Mouse (Mus musculus) heart, postnatal 0 days (tissue): ENCODE data around the gene Mettl21a. TPM values are rescaled to one million over a fixed set of nuclear protein-coding genes. Genes with fewer than 3 reads are reported as not detected.

Experiments
- ATAC-seq: fragments of 200-750 bp; cut with Nextera tagmentation; 2 replicates; pipeline ENCODE4 v1.8.0; 2017; ENCODE audit warnings: low read depth, moderate number of reproducible peaks, moderate library complexity; ENCODE audit not compliant: insufficient read depth
- DNase-seq: peaks from one replicate; pipeline ENCODE4 v3.0.0-alpha.2; 2016; ENCODE audit warnings: low spot score
- H3K27ac ChIP-seq: fragments of 300-500 bp; sonication (generic); 2 replicates; pipeline ENCODE4 v1.5.1; 2014; ENCODE audit warnings: low read depth, mild to moderate bottlenecking
- H3K27me3 ChIP-seq: fragments of 300-500 bp; sonication (generic); 2 replicates; pipeline ENCODE4 v1.6.1; 2014; ENCODE audit warnings: low read length, mixed read lengths; ENCODE audit not compliant: control insufficient read depth, insufficient read depth
- H3K36me3 ChIP-seq: fragments of 300-500 bp; sonication (generic); replicated peaks from 2 replicates; pipeline ENCODE4 v1.6.1; 2014; ENCODE audit warnings: low read length, mixed read lengths; ENCODE audit not compliant: control insufficient read depth, insufficient read depth
- H3K4me1 ChIP-seq: fragments of 300-500 bp; sonication (generic); 2 replicates; pipeline ENCODE4 v1.6.1; 2014; ENCODE audit warnings: antibody characterized with exemption; ENCODE audit not compliant: control insufficient read depth, insufficient read depth
- H3K4me2 ChIP-seq: fragments of 300-500 bp; sonication (generic); 2 replicates; pipeline ENCODE4 v1.6.1; 2014; ENCODE audit warnings: low read depth, mild to moderate bottlenecking, low read length, moderate library complexity
- H3K4me3 ChIP-seq: fragments of 300-500 bp; sonication (generic); 2 replicates; pipeline ENCODE4 v1.5.1; 2014; ENCODE audit warnings: low read depth, low read length
- H3K9ac ChIP-seq: fragments of 300-500 bp; sonication (generic); replicated peaks from 2 replicates; pipeline ENCODE4 v1.6.1; 2014; ENCODE audit warnings: low read depth, low read length, mixed read lengths
- H3K9me3 ChIP-seq: fragments of 300-500 bp; sonication (generic); replicated peaks from 2 replicates; pipeline ENCODE4 v1.6.1; 2016; ENCODE audit warnings: low read length; ENCODE audit not compliant: control insufficient read depth
- CTCF ChIP-seq: IDR thresholded peaks from 2 replicates; pipeline ENCODE4 v1.5.1; 2016; ENCODE audit warnings: antibody characterized with exemption, control low read depth, low read depth
- EP300 ChIP-seq: IDR thresholded peaks from 2 replicates; pipeline ENCODE4 v1.6.1; 2016; ENCODE audit warnings: antibody characterized with exemption, low read depth
- WGBS: fragments of 180-500 bp; shearing (Covaris S2); extraction: QIAGEN DNeasy Blood & Tissue Kit; methylation state at CpG from one replicate; pipeline ENCODE4 v1.1.7; 2014; 5-methylcytosine and 5-hydroxymethylcytosine counted together
- polyA plus RNA-seq: library from polyadenylated mRNA; unstranded; fragments of >200 nt; fragmentation: Nextera tagmentation; extraction: Ambion mirVana; gene quantifications from 2 replicates; pipeline ENCODE4 v1.2.1, GENCODE M21; 2015
- total RNA-seq: library from RNA; depleted of rRNA; stranded (reverse); fragments of >200 nt; gene quantifications from 2 replicates; pipeline ENCODE4 v1.2.3, GENCODE M21; 2014; ENCODE audit warnings: low replicate concordance

The Mettl21a gene
- total and polyA plus RNA-seq, 2 experiments from 2014 or later: 10.3 to 21.0 TPM

- H3K36me3 ChIP-seq: no peaks in the 10 kb centered on the region
- H3K27ac ChIP-seq: peak overlapping the region; percentile 15; the same call in 1 of the 2 replicates
- ATAC-seq: no peak
- no peak overlapping the region for H3K4me3 ChIP-seq
- WGBS: 50% methylated on average over 3 of the region's 3 CpGs
- no peak overlapping the region for H3K9ac ChIP-seq
- TF ChIP-seq CTCF: no peak
- TF ChIP-seq EP300: no peak
- no peaks in the 10 kb centered on the region for H3K27me3 ChIP-seq
- no peak for DNase-seq
- 0 out of 2 replicates have a peak, but pooled peaks cover 6% of the 10 kb centered on the region for H3K4me1 ChIP-seq
- H3K4me2 ChIP-seq: no peak overlapping the region
- no peaks in the 10 kb centered on the region for H3K9me3 ChIP-seq
Observed at GRCm38 (mm10) chr1:64633237-64633636, 16.2 kb upstream of the Mettl21a start.

GRCm38 (mm10) chr1:64631526-64631925 is 14.5 kb upstream of the Mettl21a start:
- H3K9ac ChIP-seq: no peak overlapping the region
- ATAC-seq (no peak), DNase-seq (no peak)
- 51% methylated on average over 5 of the region's 5 CpGs for WGBS
- no peaks in the 10 kb centered on the region for H3K9me3 ChIP-seq
- H3K27ac ChIP-seq: no peak overlapping the region
- H3K27me3 ChIP-seq: no peaks in the 10 kb centered on the region
- TF ChIP-seq CTCF (no peak), EP300 (no peak)
- no peaks in the 10 kb centered on the region for H3K36me3 ChIP-seq
- H3K4me1 ChIP-seq: 0 out of 2 replicates have a peak, but pooled peaks cover 6% of the 10 kb centered on the region
- no peak overlapping the region for H3K4me3 ChIP-seq
- H3K4me2 ChIP-seq: no peak overlapping the region

GRCm38 (mm10) chr1:64625214-64625613 is 8.2 kb upstream of the Mettl21a start:
- no peaks in the 10 kb centered on the region for H3K36me3 ChIP-seq
- H3K4me1 ChIP-seq: no peaks in the 10 kb centered on the region
- DNase-seq (no peak), ATAC-seq (no peak)
- no peaks in the 10 kb centered on the region for H3K27me3 ChIP-seq
- TF ChIP-seq EP300: no peak
- no peak for TF ChIP-seq CTCF
- H3K27ac ChIP-seq: no peak overlapping the region
- no peak overlapping the region for H3K9ac ChIP-seq
- H3K9me3 ChIP-seq: no peaks in the 10 kb centered on the region
- H3K4me2 ChIP-seq: no peak overlapping the region
- no peak overlapping the region for H3K4me3 ChIP-seq

DNA sequence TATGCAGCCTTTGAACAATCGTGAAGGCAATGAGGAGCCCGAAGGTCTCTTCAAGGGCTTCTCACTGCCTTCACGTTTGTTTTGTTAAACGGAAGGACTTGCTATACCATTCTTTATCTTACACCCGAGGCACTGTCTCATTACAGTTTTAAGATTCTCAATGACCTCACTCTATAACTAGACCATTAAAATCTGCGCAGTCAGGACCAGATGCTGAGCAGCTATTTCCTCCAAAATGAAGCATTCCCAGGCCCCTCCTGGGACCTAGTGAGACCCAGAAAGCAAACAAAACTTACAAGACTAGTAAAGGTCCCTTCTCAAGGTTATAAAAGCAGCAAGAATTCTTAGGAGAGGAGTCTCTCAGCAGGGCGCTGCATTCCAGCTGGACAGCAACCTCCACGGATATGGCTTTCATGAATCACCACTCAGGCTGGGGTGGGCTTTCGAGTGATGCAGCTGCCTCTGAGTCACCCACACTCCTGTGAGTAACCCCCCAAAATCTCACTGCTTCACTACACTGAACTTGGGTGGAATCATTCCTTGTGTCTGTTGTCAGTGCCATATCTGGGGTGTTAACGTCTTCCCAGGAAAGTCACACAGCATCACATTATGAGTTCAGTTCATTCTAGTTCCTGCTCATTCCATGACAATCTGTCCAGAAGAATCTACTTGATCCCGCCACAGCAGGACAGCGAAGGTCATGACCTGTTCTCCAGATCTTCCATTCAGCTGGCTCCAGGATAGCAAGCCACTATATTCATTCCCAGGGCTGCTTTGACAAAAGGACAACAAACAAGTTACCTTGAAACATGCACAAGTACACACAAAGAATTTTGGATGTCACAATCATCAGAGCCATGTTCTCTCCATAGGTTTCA is 6.8 kb upstream of the Mettl21a start:
- TF ChIP-seq CTCF: no peak
- TF ChIP-seq EP300: no peak

GRCm38 (mm10) chr1:64621116-64621515 is 4.1 kb upstream of the Mettl21a start:
- Histone ChIP-seq H3K9ac (no peak overlapping the region), H3K27ac (no peak overlapping the region), H3K4me2 (no peak overlapping the region), H3K9me3 (no peaks in the 10 kb centered on the region), H3K27me3 (no peaks in the 10 kb centered on the region), H3K36me3 (no peaks in the 10 kb centered on the region), H3K4me3 (no peak overlapping the region), H3K4me1 (peaks cover 11% of the 10 kb centered on the region)
- ATAC-seq (no peak), DNase-seq (no peak)
- 65% methylated on average over 5 of the region's 5 CpGs for WGBS
- TF ChIP-seq EP300: no peak
- TF ChIP-seq CTCF: no peak

More for the DNA sequence above, 6.8 kb upstream of the Mettl21a start:
- Histone ChIP-seq H3K4me1 (no peaks in the 10 kb centered on the region), H3K4me2 (no peak overlapping the region), H3K4me3 (no peak overlapping the region), H3K27me3 (no peaks in the 10 kb centered on the region), H3K9ac (no peak overlapping the region), H3K27ac (no peak overlapping the region), H3K36me3 (no peaks in the 10 kb centered on the region), H3K9me3 (no peaks in the 10 kb centered on the region)
- ATAC-seq (no peak), DNase-seq (no peak)
- WGBS: 47% methylated on average over 12 of the region's 12 CpGs
